Mouse (Mus musculus): ENCODE data around the gene Mcu.

DNA sequence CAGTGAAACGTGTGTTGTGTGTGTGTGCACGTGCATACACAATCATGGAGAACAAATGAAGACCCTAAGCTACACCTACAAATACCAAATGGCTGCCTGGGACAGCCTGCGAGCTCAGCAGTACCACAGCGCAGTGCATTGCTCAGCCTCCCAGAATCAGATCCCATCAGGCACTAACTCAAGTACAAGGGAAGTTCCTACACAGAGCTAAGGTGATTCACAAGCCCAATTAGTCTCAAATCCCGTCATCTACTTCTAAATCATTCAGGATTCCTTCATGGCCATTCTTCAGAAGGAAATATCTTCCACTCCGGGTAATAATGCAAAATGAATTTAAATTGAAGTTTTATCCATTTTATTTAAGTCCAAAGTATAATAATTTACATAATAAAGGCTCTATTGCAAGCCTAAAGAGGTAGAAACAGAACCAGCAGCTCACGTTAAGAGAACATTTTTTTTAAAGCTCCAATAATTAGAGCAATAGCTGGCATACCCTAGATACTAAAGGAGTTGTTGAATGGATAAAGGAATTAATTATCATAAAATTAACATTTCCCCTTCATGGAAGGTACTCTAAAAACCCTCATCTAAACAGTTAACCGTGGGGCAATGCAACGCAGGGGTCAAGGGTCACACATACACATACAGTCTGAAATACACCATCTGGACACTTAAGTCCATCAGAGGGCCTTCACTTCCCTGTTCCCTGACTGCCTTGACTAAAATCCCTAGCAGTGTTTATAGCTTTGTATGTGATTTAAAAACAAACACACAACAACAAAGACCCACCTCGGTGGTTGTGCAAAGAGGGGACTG, 47.6 kb downstream of the Mcu start:
- TF ChIP-seq CTCF (IDR thresholded peaks at IDR 0.05; ENCODE audit: control insufficient read depth, insufficient read depth, insufficient replicate concordance, low read depth, low read length) (no peak), POLR2A (IDR thresholded peaks at IDR 0.05; ENCODE audit: control insufficient read depth, low read depth, low read length) (no peak)

Measured in testis, adult 2 months (tissue).